Mouse (Mus musculus): ENCODE data around the gene Lrrc66.
"Not testable (repeated sequence)": the region's sequence is repeated elsewhere in the genome, so short reads cannot be mapped to it uniquely, and the experiment has no call there.

GRCm38 (mm10) chr5:73584011-73584410 is 48.3 kb downstream of the Lrrc66 start:
- TF ChIP-seq USF1 (IDR thresholded peaks at IDR 0.05; ENCODE audit: low read depth); CTCF (IDR thresholded peaks at IDR 0.05; ENCODE audit: control insufficient read depth, insufficient read depth, insufficient read length); MAX (IDR thresholded peaks at IDR 0.05); CEBPB (IDR thresholded peaks at IDR 0.05; ENCODE audit: low read depth); MYOG (IDR thresholded peaks at IDR 0.05; ENCODE audit: control insufficient read depth, extremely low read depth, insufficient read length): not testable (repeated sequence)
